Mouse (Mus musculus): ENCODE results near the gene Mindy4.

- no peak for TF ChIP-seq CTCF (IDR thresholded peaks at IDR 0.05; ENCODE audit: extremely low read depth, insufficient read depth, low read length)
- TF ChIP-seq POLR2A (IDR thresholded peaks at IDR 0.05; ENCODE audit: extremely low read depth, insufficient read depth, low read length), result no peak
These were observed 96.3 kb downstream of the Mindy4 start for GRCm38 (mm10) chr6:55299482-55299881.
